Comparison of ENCODE assay signal across 10 mouse cellular contexts in genomic region chr4:111416126-111416525, GRCm38 (mm10). TPM values are rescaled to one million over a fixed set of nuclear protein-coding genes. Genes with fewer than 3 reads are reported as not detected.
DNase-seq lines count a peak whose midpoint lies in the region; ATAC-seq and TF ChIP-seq lines count a peak whose summit lies in the region.
"Had no signal": no experiment of that assay in that cellular context is flagged by ENCODE, and none has a peak within 500 bp of the region (broad histone marks: within the 10 kb centered on the region; RNA-seq: fewer than 3 reads in every experiment).

No protein-coding gene starts in this region.

- H3K4me1 ChIP-seq in heart, embryonic 11.5 days (ENCODE audit: control insufficient read depth, insufficient read depth, low read length): peaks cover 7% of the 10 kb centered on the region; the same call in 1 of the 2 replicates
- H3K4me1 ChIP-seq in limb, embryonic 14.5 days (ENCODE audit: control insufficient read depth, insufficient read depth, low read length): peaks cover 27% of the 10 kb centered on the region
- H3K4me1 ChIP-seq: liver, embryonic 13.5 days had no signal

- peak overlapping the region; percentile 90; the same call in 1 of the 2 replicates for H3K9ac ChIP-seq in heart, embryonic 11.5 days (ENCODE audit: low read depth, low read length)
- H3K9ac ChIP-seq in limb, embryonic 14.5 days (ENCODE audit: low read depth, low read length, severe bottlenecking): peak overlapping the region; percentile 88

- no peak for ATAC-seq in heart, embryonic 11.5 days (replicated peaks; ENCODE audit: insufficient number of reproducible peaks, low FRiP score, low TSS enrichment)
- no peak for ATAC-seq in limb, embryonic 14.5 days (ENCODE audit: low FRiP score, low read depth)

- no peak for TF ChIP-seq POLR2A in limb, embryonic 14.5 days (IDR thresholded peaks at IDR 0.05; ENCODE audit: borderline replicate concordance, extremely low read depth, insufficient read depth, insufficient read length)

- H3K4me2 ChIP-seq in heart, embryonic 11.5 days: peak overlapping the region; percentile 72
- peak overlapping the region; percentile 65 for H3K4me2 ChIP-seq in limb, embryonic 14.5 days (replicated peaks; ENCODE audit: low read depth, low read length, severe bottlenecking)

- H3K27me3 ChIP-seq in heart, embryonic 11.5 days (ENCODE audit: control insufficient read depth, insufficient read depth, low read length): no peaks in the 10 kb centered on the region
- H3K27me3 ChIP-seq in limb, embryonic 14.5 days (ENCODE audit: control insufficient read depth, insufficient read depth, low read length): no peaks in the 10 kb centered on the region

- no peak for DNase-seq in heart, adult 9 months (ENCODE audit: low spot score in 2 of 2)
- peak; percentile 50 to 51 for DNase-seq in spleen, postnatal 36 days (ENCODE audit: low spot score in 2 of 2)
- DNase-seq in spleen, adult 18-20 months: no peak
- DNase-seq in limb, embryonic 14.5 days (ENCODE audit: low spot score): no peak
- DNase-seq in gastrocnemius, postnatal 10 days: no peak
- DNase-seq in right cerebral cortex, postnatal 25 days: no peak
- DNase-seq in left cerebral cortex, adult 11 months (ENCODE audit: low spot score): no peak
- DNase-seq: adrenal gland, adult 2 months; liver, embryonic 13.5 days had no signal

- H3K27ac ChIP-seq in heart, embryonic 11.5 days (ENCODE audit: low read depth, low read length): no peak overlapping the region
- no peak overlapping the region for H3K27ac ChIP-seq in limb, embryonic 14.5 days (replicated peaks; ENCODE audit: low read depth, low read length)
- H3K27ac ChIP-seq: liver, embryonic 13.5 days had no signal

- peaks cover 4% of the 10 kb centered on the region; the same call in 1 of the 2 replicates for H3K36me3 ChIP-seq in heart, embryonic 11.5 days (ENCODE audit: control insufficient read depth, insufficient read depth, low read length)
- H3K36me3 ChIP-seq in limb, embryonic 14.5 days (ENCODE audit: control insufficient read depth, insufficient read depth, low read length): peaks cover 15% of the 10 kb centered on the region
- H3K36me3 ChIP-seq: liver, embryonic 13.5 days had no signal

- H3K9me3 ChIP-seq in heart, embryonic 11.5 days (replicated peaks; ENCODE audit: control insufficient read depth, low read length): no peaks in the 10 kb centered on the region
- H3K9me3 ChIP-seq in limb, embryonic 14.5 days (ENCODE audit: control insufficient read depth, low read length): no peaks in the 10 kb centered on the region
- H3K9me3 ChIP-seq: liver, embryonic 13.5 days had no signal

- 66% methylated on average over 3 of the region's 3 CpGs for WGBS in heart, embryonic 11.5 days (ENCODE audit: insufficient replicate concordance)
- 61% methylated on average over 3 of the region's 3 CpGs for whole genome bisulfite sequencing in limb, embryonic 14.5 days

- peak overlapping the region; percentile 87 for H3K4me3 ChIP-seq in heart, embryonic 11.5 days (ENCODE audit: low read depth, low read length)
- H3K4me3 ChIP-seq in limb, embryonic 14.5 days (replicated peaks; ENCODE audit: low read length): peak overlapping the region; percentile 82

RNA-seq across cellular contexts. Expression of gene Bend5, which starts 1.3 kb away (rescaled TPM):
- 17.7 and 20.0 TPM in 2 replicates for polyA plus RNA-seq in heart, embryonic 11.5 days (2014; fragmentation: Nextera tagmentation; extraction: Ambion mirVana)
- polyA plus RNA-seq in limb, embryonic 14.5 days (2012; rRNA removed): 37.7 and 38.2 TPM in 2 replicates
- 58.3 and 70.4 TPM in 2 replicates for polyA plus RNA-seq in limb, embryonic 14.5 days (2014; fragmentation: Nextera tagmentation; extraction: Ambion mirVana)
- total RNA-seq in gastrocnemius, postnatal 10 days (2021): 1 to 10 TPM; 3.2 to 3.8 TPM

Comparison
In these comparisons a context has a peak if more than half of its experiments do, and no peak if none do; other contexts are left out.
1. DNase-seq: peak in spleen, postnatal 36 days (2 of 2); none in heart, adult 9 months (0 of 2), spleen, adult 18-20 months (0 of 2), limb, embryonic 14.5 days (single experiment), gastrocnemius, postnatal 10 days (single experiment), right cerebral cortex, postnatal 25 days (single experiment) and left cerebral cortex, adult 11 months (single experiment).